Comparison of ENCODE assay signal across 8 mouse cellular contexts in the genomic region with DNA sequence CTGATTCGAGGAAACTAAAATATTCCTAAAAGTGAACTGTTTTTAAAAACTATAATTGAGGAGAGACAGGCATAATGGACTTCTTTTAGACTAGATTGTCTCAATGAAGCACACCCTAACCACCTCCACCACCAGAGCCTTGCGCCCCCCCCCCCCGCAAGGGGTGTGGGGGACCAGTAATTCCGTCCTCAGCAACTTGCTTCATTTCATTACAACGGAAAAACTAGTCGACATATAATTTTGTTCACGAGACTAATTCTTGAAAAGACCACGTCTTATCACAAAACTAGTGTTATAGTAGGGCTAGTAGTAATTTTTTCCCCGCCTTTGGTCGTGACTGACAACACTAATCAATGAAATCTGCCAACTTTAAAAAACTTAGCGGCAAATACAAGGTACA. TPM values are rescaled to one million over a fixed set of nuclear protein-coding genes. Genes with fewer than 3 reads are reported as not detected.
A peak's percentile ranks its signal among the peaks of the same experiment; 100 is the strongest.
DNase-seq lines count a peak whose midpoint lies in the region; ATAC-seq and TF ChIP-seq lines count a peak whose summit lies in the region.

No protein-coding gene starts in this region.

- peak overlapping the region; percentile 97 for H3K4me3 ChIP-seq in lung, embryonic 16.5 days (ENCODE audit: low read length)
- H3K4me3 ChIP-seq in embryonic facial prominence, embryonic 12.5 days, result peak overlapping the region; percentile 96
- peak overlapping the region; percentile 96 for H3K4me3 ChIP-seq in limb, embryonic 12.5 days (replicated peaks)
- peak overlapping the region; percentile 60 for H3K4me3 ChIP-seq in small intestine, adult 2 months (ENCODE audit: low read depth, low read length)

- WGBS in lung, embryonic 16.5 days, result under 1% methylated on average over 11 of the region's 11 CpGs
- under 1% methylated on average over 11 of the region's 11 CpGs for WGBS in embryonic facial prominence, embryonic 12.5 days
- 1% methylated on average over 11 of the region's 11 CpGs for whole genome bisulfite sequencing in limb, embryonic 12.5 days
- WGBS in small intestine, adult 2 months, result under 1% methylated on average over 11 of the region's 11 CpGs

- no peaks in the 10 kb centered on the region for H3K27me3 ChIP-seq in lung, embryonic 16.5 days (ENCODE audit: control insufficient read depth, insufficient read depth, low read depth, low read length)
- no peaks in the 10 kb centered on the region for H3K27me3 ChIP-seq in embryonic facial prominence, embryonic 12.5 days
- H3K27me3 ChIP-seq in limb, embryonic 12.5 days, result no peaks in the 10 kb centered on the region
- H3K27me3 ChIP-seq in small intestine, adult 2 months (ENCODE audit: control insufficient read depth, insufficient read depth, low read length), result no peaks in the 10 kb centered on the region

- no peak for TF ChIP-seq POLR2A in small intestine, adult 2 months (IDR thresholded peaks at IDR 0.05; ENCODE audit: low read depth, low read length)

- H3K9ac ChIP-seq in lung, embryonic 16.5 days (ENCODE audit: low read length), result peak overlapping the region; percentile 100
- H3K9ac ChIP-seq in embryonic facial prominence, embryonic 12.5 days, result peak overlapping the region; percentile 100
- peak overlapping the region; percentile 100 for H3K9ac ChIP-seq in limb, embryonic 12.5 days (replicated peaks)

- DNase-seq in lung, postnatal 14 days, result no peak
- DNase-seq in natural killer cell, adult 2 months (ENCODE audit: low spot score in 2 of 2), result no peak
- no peak for DNase-seq in cerebellum, postnatal 14 days

- H3K36me3 ChIP-seq in lung, embryonic 16.5 days (ENCODE audit: control insufficient read depth, insufficient read depth, low read length), result peaks cover 21% of the 10 kb centered on the region
- H3K36me3 ChIP-seq in embryonic facial prominence, embryonic 12.5 days, result peaks cover 21% of the 10 kb centered on the region
- H3K36me3 ChIP-seq in limb, embryonic 12.5 days, result peaks cover 35% of the 10 kb centered on the region
- peaks cover 23% of the 10 kb centered on the region for H3K36me3 ChIP-seq in small intestine, adult 2 months (ENCODE audit: control insufficient read depth, insufficient read depth, low read length)

- peaks cover 10% of the 10 kb centered on the region; the same call in 1 of the 2 replicates for H3K4me1 ChIP-seq in lung, embryonic 16.5 days (replicated peaks; ENCODE audit: control insufficient read depth, insufficient read depth, low read length)
- no peaks in the 10 kb centered on the region for H3K4me1 ChIP-seq in embryonic facial prominence, embryonic 12.5 days
- no peaks in the 10 kb centered on the region; the same call in 1 of the 2 replicates for H3K4me1 ChIP-seq in limb, embryonic 12.5 days (replicated peaks)
- H3K4me1 ChIP-seq in small intestine, adult 2 months (ENCODE audit: control insufficient read depth, insufficient read depth, insufficient read length, low read length), result no peaks in the 10 kb centered on the region; the same call in 1 of the 2 replicates

- peak overlapping the region; percentile 90 for H3K4me2 ChIP-seq in lung, embryonic 16.5 days (ENCODE audit: low read depth, low read length)
- H3K4me2 ChIP-seq in embryonic facial prominence, embryonic 12.5 days (replicated peaks), result peak overlapping the region; percentile 69
- H3K4me2 ChIP-seq in limb, embryonic 12.5 days, result peak overlapping the region; percentile 76

- H3K27ac ChIP-seq in lung, embryonic 16.5 days (ENCODE audit: low read length), result no peak overlapping the region
- H3K27ac ChIP-seq in embryonic facial prominence, embryonic 12.5 days, result peak overlapping the region; percentile 99; the same call in 1 of the 2 replicates
- H3K27ac ChIP-seq in limb, embryonic 12.5 days, result peak overlapping the region; percentile 99; the same call in 1 of the 2 replicates
- no peak overlapping the region for H3K27ac ChIP-seq in small intestine, adult 2 months (ENCODE audit: insufficient read depth, low read depth, low read length)

- no peak for TF ChIP-seq CTCF in small intestine, adult 2 months (IDR thresholded peaks at IDR 0.05; ENCODE audit: extremely low read depth, insufficient read length, insufficient replicate concordance, low read depth, low read length)

- no peak for ATAC-seq in lung, embryonic 16.5 days (ENCODE audit: low read depth)
- ATAC-seq in embryonic facial prominence, embryonic 12.5 days (ENCODE audit: insufficient number of reproducible peaks, insufficient read depth, low FRiP score, low TSS enrichment), result no peak
- no peak for ATAC-seq in limb, embryonic 12.5 days (ENCODE audit: insufficient number of reproducible peaks, insufficient read depth, low FRiP score, low TSS enrichment, low read depth)
- no peak for ATAC-seq in granulocyte monocyte progenitor cell, adult 5-6 weeks (replicated peaks; ENCODE audit: poor library complexity, severe bottlenecking)

- no peaks in the 10 kb centered on the region for H3K9me3 ChIP-seq in lung, embryonic 16.5 days (ENCODE audit: control insufficient read depth, low read length)
- no peaks in the 10 kb centered on the region for H3K9me3 ChIP-seq in embryonic facial prominence, embryonic 12.5 days
- no peaks in the 10 kb centered on the region for H3K9me3 ChIP-seq in limb, embryonic 12.5 days

RNA-seq across cellular contexts. Expression of a gene that starts 1.5 kb away (rescaled TPM):
- polyA plus RNA-seq in lung, embryonic 16.5 days (2015; fragmentation: Nextera tagmentation; extraction: Ambion mirVana), result 27.0 and 28.6 TPM in 2 replicates
- polyA plus RNA-seq in embryonic facial prominence, embryonic 12.5 days (2016; fragmentation: Nextera tagmentation; extraction: Ambion mirVana), result 29.5 and 31.4 TPM in 2 replicates
- polyA plus RNA-seq in limb, embryonic 12.5 days (2016; fragmentation: Nextera tagmentation; extraction: Ambion mirVana), result 31.2 and 33.0 TPM in 2 replicates
- 2.8 and 5.5 TPM in 2 replicates for polyA plus RNA-seq in small intestine, adult 2 months (2012; rRNA removed)
- total RNA-seq in granulocyte monocyte progenitor cell, adult 5-6 weeks (2014; fragmentation: Nextera tagmentation), result 34.7 and 36.1 TPM in 2 replicates
- total RNA-seq in granulocyte monocyte progenitor cell, adult 5-6 weeks (2017), result 20.0 and 22.8 TPM in 2 replicates

RNA-seq across cellular contexts. Expression of a gene that starts 2.6 kb away (rescaled TPM):
- polyA plus RNA-seq in lung, embryonic 16.5 days (2015; fragmentation: Nextera tagmentation; extraction: Ambion mirVana), result 1,519 and 1,646 TPM in 2 replicates
- polyA plus RNA-seq in embryonic facial prominence, embryonic 12.5 days (2016; fragmentation: Nextera tagmentation; extraction: Ambion mirVana), result 1,844 and 1,972 TPM in 2 replicates
- 2,059 and 2,098 TPM in 2 replicates for polyA plus RNA-seq in limb, embryonic 12.5 days (2016; fragmentation: Nextera tagmentation; extraction: Ambion mirVana)
- polyA plus RNA-seq in small intestine, adult 2 months (2012; rRNA removed), result 36.9 and 97.8 TPM in 2 replicates
- 748 and 806 TPM in 2 replicates for total RNA-seq in granulocyte monocyte progenitor cell, adult 5-6 weeks (2014; fragmentation: Nextera tagmentation)
- 1,667 and 2,102 TPM in 2 replicates for total RNA-seq in granulocyte monocyte progenitor cell, adult 5-6 weeks (2017)

RNA-seq across cellular contexts. Expression of a gene that starts 15.6 kb away (rescaled TPM):
- polyA plus RNA-seq in lung, embryonic 16.5 days (2015; fragmentation: Nextera tagmentation; extraction: Ambion mirVana), result 31.2 and 32.3 TPM in 2 replicates
- polyA plus RNA-seq in embryonic facial prominence, embryonic 12.5 days (2016; fragmentation: Nextera tagmentation; extraction: Ambion mirVana), result 23.7 and 24.3 TPM in 2 replicates
- 22.1 TPM in 2 replicates for polyA plus RNA-seq in limb, embryonic 12.5 days (2016; fragmentation: Nextera tagmentation; extraction: Ambion mirVana)
- polyA plus RNA-seq in small intestine, adult 2 months (2012; rRNA removed), result 44.2 and 171 TPM in 2 replicates
- 12.2 and 17.8 TPM in 2 replicates for total RNA-seq in granulocyte monocyte progenitor cell, adult 5-6 weeks (2014; fragmentation: Nextera tagmentation)
- total RNA-seq in granulocyte monocyte progenitor cell, adult 5-6 weeks (2017), result 10.6 and 16.6 TPM in 2 replicates

RNA-seq across cellular contexts. Expression of a gene that starts 41.7 kb away (rescaled TPM):
- polyA plus RNA-seq in lung, embryonic 16.5 days (2015; fragmentation: Nextera tagmentation; extraction: Ambion mirVana), result 1.4 and 1.6 TPM in 2 replicates
- polyA plus RNA-seq in embryonic facial prominence, embryonic 12.5 days (2016; fragmentation: Nextera tagmentation; extraction: Ambion mirVana), result 0.90 and 1.2 TPM in 2 replicates
- 0.84 and 0.97 TPM in 2 replicates for polyA plus RNA-seq in limb, embryonic 12.5 days (2016; fragmentation: Nextera tagmentation; extraction: Ambion mirVana)
- polyA plus RNA-seq in small intestine, adult 2 months (2012; rRNA removed), result 0.03 and 0.32 TPM in 2 replicates
- total RNA-seq in granulocyte monocyte progenitor cell, adult 5-6 weeks (2014; fragmentation: Nextera tagmentation), result not detected in 2 replicates
- total RNA-seq in granulocyte monocyte progenitor cell, adult 5-6 weeks (2017), result not detected in 2 replicates

Comparison
In these comparisons a context has a peak if more than half of its experiments do, and no peak if none do; other contexts are left out.
1. H3K27ac ChIP-seq: peak in embryonic facial prominence, embryonic 12.5 days (single experiment) and limb, embryonic 12.5 days (single experiment); none in lung, embryonic 16.5 days (single experiment) and small intestine, adult 2 months (single experiment).
2. RNA of a gene that starts 2.6 kb away (polyA plus RNA-seq): 2,059 to 2,098 TPM in limb, embryonic 12.5 days, 1,844 to 1,972 TPM in embryonic facial prominence, embryonic 12.5 days and 1,519 to 1,646 TPM in lung, embryonic 16.5 days; 36.9 to 97.8 TPM in small intestine, adult 2 months; every median in the first group is over 10 times any median in the second.
3. Peak in every context shown above with its lines, with median percentiles within 50 percentile points of each other: H3K4me2 ChIP-seq, H3K4me3 ChIP-seq and H3K9ac ChIP-seq.